Mouse (Mus musculus): ENCODE results near the gene Gm20521. TPM values are rescaled to one million over a fixed set of nuclear protein-coding genes. Genes with fewer than 3 reads are reported as not detected.

Gm20521 gene
- polyA plus RNA-seq, 1 experiment from 2014 or later = 0.14 TPM

DNA sequence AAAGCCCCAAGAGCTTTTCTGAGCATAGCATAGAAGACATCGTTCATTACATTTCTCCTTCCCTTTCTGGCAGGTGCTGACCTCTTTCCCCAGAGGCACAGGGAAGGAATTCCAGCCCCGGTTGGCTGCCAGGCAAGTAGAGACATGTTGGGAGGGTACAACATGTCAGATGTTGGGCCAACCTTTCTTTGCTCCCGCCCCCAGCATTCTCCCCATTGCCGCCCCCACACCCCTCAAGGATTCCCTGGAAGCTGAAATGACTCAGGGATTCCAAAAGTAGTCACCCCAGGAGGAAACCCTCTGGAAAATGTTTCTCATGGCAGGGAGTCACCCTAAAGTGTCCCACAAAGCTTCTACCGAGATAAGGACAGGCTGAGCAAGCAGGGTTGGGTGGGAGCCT is 46.6 kb downstream of the Gm20521 start:
- H3K4me2 ChIP-seq (ENCODE audit: low read length) = no peak overlapping the region
- no peak overlapping the region for H3K27ac ChIP-seq (ENCODE audit: low read depth, low read length)
- H3K9ac ChIP-seq (ENCODE audit: low read depth, low read length) = no peak overlapping the region
- no peaks in the 10 kb centered on the region for H3K27me3 ChIP-seq (replicated peaks; ENCODE audit: control insufficient read depth, insufficient read depth, low read length)
- WGBS = 71% methylated on average over 5 of the region's 5 CpGs
- no peaks in the 10 kb centered on the region for H3K9me3 ChIP-seq (ENCODE audit: control insufficient read depth, low read length)
- ATAC-seq = no peak
- peaks cover 24% of the 10 kb centered on the region for H3K4me1 ChIP-seq (ENCODE audit: control insufficient read depth, insufficient read depth, low read depth, low read length)
- no peak overlapping the region for H3K4me3 ChIP-seq (ENCODE audit: low read length)
- no peaks in the 10 kb centered on the region for H3K36me3 ChIP-seq (ENCODE audit: control insufficient read depth, insufficient read depth, low read length)

DNA sequence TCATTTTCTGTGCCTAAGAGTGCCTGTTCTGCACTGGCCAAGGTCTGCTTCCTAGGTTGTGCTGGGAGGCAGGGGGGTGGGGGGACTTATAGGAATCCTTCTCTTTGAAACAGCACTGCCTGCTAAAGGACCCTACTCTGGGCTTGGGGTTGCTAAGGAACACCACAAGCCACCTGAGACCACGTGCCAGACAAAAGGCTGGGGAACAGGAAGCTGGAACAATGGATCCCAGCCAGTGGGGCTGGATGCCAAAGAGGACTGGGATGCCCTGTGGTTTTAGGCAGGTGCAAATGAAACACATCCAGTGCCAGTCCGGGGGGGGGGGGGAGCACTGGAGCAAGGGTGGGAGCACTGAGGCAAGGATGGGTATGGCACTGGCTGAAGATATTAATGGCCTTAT is 47.2 kb downstream of the Gm20521 start:
- Histone ChIP-seq H3K36me3 (ENCODE audit: control insufficient read depth, insufficient read depth, low read length) (no peaks in the 10 kb centered on the region), H3K27me3 (replicated peaks; ENCODE audit: control insufficient read depth, insufficient read depth, low read length) (no peaks in the 10 kb centered on the region), H3K27ac (ENCODE audit: low read depth, low read length) (no peak overlapping the region), H3K9me3 (ENCODE audit: control insufficient read depth, low read length) (no peaks in the 10 kb centered on the region), H3K4me1 (ENCODE audit: control insufficient read depth, insufficient read depth, low read depth, low read length) (peaks cover 24% of the 10 kb centered on the region), H3K4me3 (ENCODE audit: low read length) (no peak overlapping the region), H3K9ac (ENCODE audit: low read depth, low read length) (no peak overlapping the region), H3K4me2 (ENCODE audit: low read length) (no peak overlapping the region)
- 26% methylated on average over 2 of the region's 2 CpGs for WGBS
- no peak for ATAC-seq

DNA sequence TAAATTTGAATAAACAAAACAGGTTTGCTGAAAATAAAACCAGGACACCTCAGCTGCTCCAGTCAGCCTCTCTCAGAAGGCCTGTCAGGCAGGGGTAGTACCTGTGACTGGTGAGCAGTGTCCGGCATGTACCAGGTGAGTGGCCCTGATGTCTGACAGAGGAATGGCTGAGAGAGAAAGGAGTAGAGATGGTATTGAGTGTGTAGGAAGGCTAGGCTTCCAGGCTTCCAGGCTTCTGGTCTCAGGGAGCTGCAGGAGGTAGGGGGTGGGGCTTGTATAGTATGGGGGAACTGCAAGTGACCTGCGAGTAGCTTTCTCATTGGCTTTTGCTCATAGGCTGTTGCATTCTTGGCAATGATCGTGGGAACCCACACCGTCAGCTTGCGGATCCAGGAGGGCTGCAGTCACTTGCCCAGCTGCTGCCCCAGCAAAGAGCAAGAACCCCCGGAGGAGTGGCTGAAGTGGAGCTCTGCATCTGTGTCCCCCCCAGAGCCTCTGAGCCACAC is 49.5 kb downstream of the Gm20521 start, which contains the start of gene Il25:
Gene Il25 (plus strand): TSS at position 51 of the 506 bp plus-strand sequence.
- ATAC-seq = 0 out of 2 replicates have a peak, but pooled peaks have one; percentile 18

DNA sequence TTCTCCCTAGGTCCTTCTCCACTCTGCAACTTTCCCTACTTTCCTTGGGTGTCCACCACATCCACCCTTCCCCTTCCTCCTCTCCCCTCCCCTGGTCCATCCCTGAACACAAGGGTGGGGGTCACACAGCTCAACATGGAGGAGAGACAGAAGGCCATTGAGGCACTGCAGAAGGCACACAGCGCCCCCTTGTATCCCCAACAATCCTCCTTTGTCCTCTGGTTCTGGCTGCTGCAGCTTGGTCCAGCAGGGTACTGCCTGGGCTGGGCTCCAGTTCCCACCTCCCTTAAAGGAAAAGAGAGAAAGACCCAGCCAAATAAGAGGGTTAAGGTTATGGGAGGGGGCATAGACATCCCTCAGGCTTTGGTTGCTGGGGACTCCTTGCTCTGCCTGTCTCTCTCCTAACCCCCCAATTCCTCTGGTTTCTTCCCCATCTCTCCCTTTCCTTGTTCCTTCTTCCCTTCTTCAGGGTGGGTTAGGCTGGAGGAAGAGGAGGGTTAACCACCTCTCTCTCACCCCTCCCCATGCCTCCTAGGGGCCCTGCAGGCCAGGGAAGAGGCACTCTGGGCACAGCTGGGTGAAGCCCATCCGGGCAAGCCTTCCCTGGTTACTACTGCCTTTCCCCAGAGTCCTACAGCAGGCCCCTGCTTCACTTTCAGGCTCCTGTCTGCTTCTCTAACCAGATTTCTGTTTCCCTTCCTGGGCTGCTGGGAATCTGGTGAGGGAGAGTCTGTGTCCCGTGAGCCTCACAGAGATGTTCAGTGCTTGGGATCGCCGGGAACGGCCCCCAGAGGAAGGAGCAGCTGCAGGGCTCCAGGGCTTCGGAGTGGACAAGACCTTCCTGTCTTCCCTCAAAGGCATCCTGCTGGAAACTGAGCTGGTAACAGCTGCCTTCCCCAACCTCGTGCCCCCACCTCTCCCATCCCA is 52.9 kb downstream of the Gm20521 start, which contains the start of gene Cmtm5:
Gene Cmtm5 (plus strand): TSS at position 358 of the 927 bp plus-strand sequence.
- Histone ChIP-seq H3K4me2 (ENCODE audit: low read length) (peak within 1 kb of the TSS; percentile 2; the same call in 1 of the 2 replicates), H3K27ac (ENCODE audit: low read depth, low read length) (peak within 1 kb of the TSS; percentile 63), H3K9me3 (ENCODE audit: control insufficient read depth, low read length) (no peaks in the 10 kb centered on the region), H3K9ac (ENCODE audit: low read depth, low read length) (peak within 1 kb of the TSS; percentile 8; the same call in 1 of the 2 replicates), H3K4me3 (ENCODE audit: low read length) (no peak within 1 kb of the TSS), H3K4me1 (ENCODE audit: control insufficient read depth, insufficient read depth, low read depth, low read length) (peaks cover 5% of the 10 kb centered on the region), H3K27me3 (replicated peaks; ENCODE audit: control insufficient read depth, insufficient read depth, low read length) (no peaks in the 10 kb centered on the region; the same call in 1 of the 2 replicates), H3K36me3 (ENCODE audit: control insufficient read depth, insufficient read depth, low read length) (no peaks in the 10 kb centered on the region)
- peak; percentile 90 for ATAC-seq
- WGBS = 24% methylated on average over 8 of the region's 8 CpGs

More for the DNA sequence above, 49.5 kb downstream of the Gm20521 start, which contains the start of gene Il25:
- Histone ChIP-seq H3K4me2 (ENCODE audit: low read length) (peak within 1 kb of the TSS; percentile 9; the same call in 1 of the 2 replicates), H3K27ac (ENCODE audit: low read depth, low read length) (no peak within 1 kb of the TSS), H3K36me3 (ENCODE audit: control insufficient read depth, insufficient read depth, low read length) (no peaks in the 10 kb centered on the region), H3K27me3 (replicated peaks; ENCODE audit: control insufficient read depth, insufficient read depth, low read length) (no peaks in the 10 kb centered on the region), H3K9ac (ENCODE audit: low read depth, low read length) (0 out of 2 replicates have a peak within 1 kb of the TSS, but pooled peaks have one; percentile 28), H3K4me1 (ENCODE audit: control insufficient read depth, insufficient read depth, low read depth, low read length) (peaks cover 10% of the 10 kb centered on the region), H3K9me3 (ENCODE audit: control insufficient read depth, low read length) (no peaks in the 10 kb centered on the region), H3K4me3 (ENCODE audit: low read length) (no peak within 1 kb of the TSS)
- 22% methylated on average over 6 of the region's 6 CpGs for WGBS

DNA sequence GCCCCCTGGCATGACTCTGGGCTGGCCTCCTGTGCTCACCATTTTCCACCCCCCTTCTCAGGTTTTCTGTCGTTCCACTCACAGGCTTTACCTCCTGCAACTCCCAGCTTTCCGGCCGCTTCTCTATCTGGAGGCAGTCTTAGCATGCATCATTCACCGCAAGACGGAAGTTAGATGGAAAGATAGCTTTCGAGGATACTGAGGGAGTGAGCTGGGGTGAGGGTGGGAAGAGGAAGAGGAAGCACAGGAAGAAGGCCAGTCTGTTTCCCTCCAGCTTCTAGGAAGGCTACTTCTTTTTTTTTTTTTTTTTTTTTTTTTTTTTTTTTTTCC is 53.6 kb downstream of the Gm20521 start:
- no peak overlapping the region for H3K4me3 ChIP-seq (ENCODE audit: low read length)
- no peak for ATAC-seq
- H3K9ac ChIP-seq (ENCODE audit: low read depth, low read length) = 0 out of 2 replicates have a peak overlapping the region, but pooled peaks have one; percentile 8
- peak overlapping the region; percentile 2; the same call in 1 of the 2 replicates for H3K4me2 ChIP-seq (ENCODE audit: low read length)
- H3K27me3 ChIP-seq (replicated peaks; ENCODE audit: control insufficient read depth, insufficient read depth, low read length) = no peaks in the 10 kb centered on the region; the same call in 1 of the 2 replicates
- whole genome bisulfite sequencing = 51% methylated on average over 6 of the region's 6 CpGs
- peaks cover 5% of the 10 kb centered on the region for H3K4me1 ChIP-seq (ENCODE audit: control insufficient read depth, insufficient read depth, low read depth, low read length)
- H3K9me3 ChIP-seq (ENCODE audit: control insufficient read depth, low read length) = no peaks in the 10 kb centered on the region
- peak overlapping the region; percentile 63; the same call in 1 of the 2 replicates for H3K27ac ChIP-seq (ENCODE audit: low read depth, low read length)
- H3K36me3 ChIP-seq (ENCODE audit: control insufficient read depth, insufficient read depth, low read length) = no peaks in the 10 kb centered on the region

DNA sequence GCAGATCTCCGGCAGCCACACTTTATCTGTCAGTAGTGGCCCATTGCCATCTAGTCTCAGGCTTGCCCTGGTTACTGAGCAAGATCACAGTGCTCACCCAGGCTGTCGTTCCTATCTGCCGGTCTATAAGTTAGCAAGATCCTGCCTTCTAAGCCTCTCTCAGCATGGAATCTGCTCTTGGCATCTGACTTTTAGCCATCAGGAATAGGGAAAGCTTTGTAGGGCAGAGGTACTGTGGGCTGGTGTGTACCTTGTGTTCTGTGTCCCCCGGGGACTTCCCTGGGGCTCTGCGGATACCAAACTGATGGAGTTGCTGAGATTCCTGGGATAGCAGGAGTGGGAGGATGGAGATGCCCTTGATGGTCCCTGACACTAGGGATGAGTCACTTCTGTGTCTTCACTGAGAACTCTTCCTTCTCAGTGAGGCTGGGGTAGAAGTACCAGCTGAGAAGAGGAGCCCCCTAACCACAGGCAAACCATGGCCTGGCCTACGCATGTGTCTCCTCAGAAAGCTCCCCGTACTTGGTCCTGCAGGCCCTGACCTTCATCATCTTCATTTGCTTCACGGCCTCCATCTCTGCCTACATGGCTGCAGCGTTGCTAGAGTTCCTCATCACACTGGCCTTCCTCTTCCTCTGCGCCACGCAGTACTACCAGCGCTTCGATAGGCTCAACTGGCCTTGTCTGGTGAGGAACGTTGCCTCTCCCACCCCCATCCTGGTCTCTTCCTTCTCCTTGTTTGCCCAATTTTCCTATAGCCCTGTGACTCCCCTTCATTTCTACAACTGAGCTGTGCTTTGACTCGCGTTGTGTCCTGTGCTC is 54.3 kb downstream of the Gm20521 start:
- no peak overlapping the region for H3K4me2 ChIP-seq (ENCODE audit: low read length)
- H3K4me3 ChIP-seq (ENCODE audit: low read length) = no peak overlapping the region
- 91% methylated on average over 16 of the region's 16 CpGs for WGBS
- H3K9ac ChIP-seq (ENCODE audit: low read depth, low read length) = no peak overlapping the region
- H3K9me3 ChIP-seq (ENCODE audit: control insufficient read depth, low read length) = no peaks in the 10 kb centered on the region
- no peak for ATAC-seq
- H3K27me3 ChIP-seq (replicated peaks; ENCODE audit: control insufficient read depth, insufficient read depth, low read length) = no peaks in the 10 kb centered on the region; the same call in 1 of the 2 replicates
- no peak overlapping the region for H3K27ac ChIP-seq (ENCODE audit: low read depth, low read length)
- no peaks in the 10 kb centered on the region for H3K36me3 ChIP-seq (ENCODE audit: control insufficient read depth, insufficient read depth, low read length)
- H3K4me1 ChIP-seq (ENCODE audit: control insufficient read depth, insufficient read depth, low read depth, low read length) = peaks cover 4% of the 10 kb centered on the region

DNA sequence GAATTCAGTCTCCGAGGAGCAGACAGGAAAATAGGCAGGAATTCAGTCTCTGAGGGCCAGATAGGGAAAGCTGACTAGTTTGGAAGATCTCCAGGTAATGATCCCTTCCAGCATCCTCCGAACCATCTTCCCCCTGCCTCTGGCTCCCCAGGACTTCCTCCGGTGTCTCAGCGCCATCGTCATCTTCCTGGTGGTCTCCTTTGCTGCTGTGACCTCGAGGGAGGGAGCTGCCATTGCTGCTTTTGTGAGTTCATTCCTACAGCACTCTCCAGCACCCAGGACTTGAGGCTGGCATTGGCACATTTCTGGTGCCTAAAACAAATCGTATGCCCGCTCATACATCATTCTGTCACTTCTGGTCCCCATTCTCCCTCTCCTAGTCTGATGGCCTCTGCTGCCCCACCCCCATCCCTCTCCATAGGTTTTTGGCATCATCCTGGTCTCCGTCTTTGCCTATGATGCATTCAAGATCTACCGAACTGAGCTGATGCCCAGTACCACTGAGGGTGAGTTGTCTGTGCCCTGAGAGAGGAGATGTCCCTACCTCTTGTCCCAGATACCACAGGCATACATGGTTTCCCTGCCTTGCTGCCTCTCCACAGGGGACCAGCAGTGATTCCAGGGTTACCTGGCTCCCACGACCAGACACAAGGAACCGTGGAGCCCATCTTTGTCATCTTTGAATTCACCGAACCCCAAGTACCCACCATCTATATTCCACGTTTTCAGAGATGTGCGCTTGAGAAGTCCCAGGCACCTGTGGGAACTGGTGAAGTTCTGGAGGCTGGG is 55.4 kb downstream of the Gm20521 start:
- Histone ChIP-seq H3K4me1 (ENCODE audit: control insufficient read depth, insufficient read depth, low read depth, low read length) (no peaks in the 10 kb centered on the region), H3K27me3 (replicated peaks; ENCODE audit: control insufficient read depth, insufficient read depth, low read length) (no peaks in the 10 kb centered on the region; the same call in 1 of the 2 replicates), H3K4me3 (ENCODE audit: low read length) (no peak overlapping the region), H3K9me3 (ENCODE audit: control insufficient read depth, low read length) (no peaks in the 10 kb centered on the region), H3K36me3 (ENCODE audit: control insufficient read depth, insufficient read depth, low read length) (no peaks in the 10 kb centered on the region), H3K4me2 (ENCODE audit: low read length) (no peak overlapping the region), H3K9ac (ENCODE audit: low read depth, low read length) (no peak overlapping the region), H3K27ac (ENCODE audit: low read depth, low read length) (no peak overlapping the region)
- ATAC-seq = no peak
- 70% methylated on average over 15 of the region's 15 CpGs for WGBS

DNA sequence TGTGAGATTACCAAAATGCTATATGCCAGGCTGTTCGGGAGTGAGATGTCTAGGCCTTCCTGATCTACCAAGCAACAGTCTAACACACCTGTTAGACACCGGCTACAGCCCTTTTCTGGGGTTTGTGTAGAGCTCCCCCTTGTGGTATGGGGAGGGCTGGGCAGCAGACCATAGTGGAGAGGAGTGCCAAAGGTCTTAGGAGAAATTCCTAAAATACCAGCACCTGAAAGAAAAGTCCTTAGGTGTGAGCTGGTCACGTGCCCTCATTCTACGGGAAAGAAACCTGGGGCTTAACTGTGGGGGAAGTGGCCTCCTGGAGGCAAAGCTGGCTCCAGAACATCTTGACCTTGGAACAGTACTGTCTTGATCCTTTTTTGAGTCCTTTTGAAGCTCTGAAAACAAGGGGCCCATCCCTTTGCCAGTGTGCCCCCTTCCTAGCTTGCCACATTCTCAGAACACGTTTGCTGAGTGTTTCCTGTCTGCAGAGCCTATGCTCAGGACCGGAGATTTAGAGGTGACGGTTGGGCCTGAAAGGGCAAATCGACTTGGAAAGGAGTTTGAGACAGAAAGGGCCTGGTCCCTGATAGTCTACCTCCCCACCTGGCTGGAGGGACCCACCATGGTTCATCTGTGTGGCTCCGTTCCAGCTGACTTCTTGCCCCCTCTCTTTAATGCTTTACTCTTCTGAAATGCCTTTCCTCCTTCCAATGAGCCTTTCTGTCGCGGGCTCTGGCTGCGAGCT is 56.4 kb downstream of the Gm20521 start:
- 54% methylated on average over 12 of the region's 12 CpGs for WGBS

More for the DNA sequence above, 56.4 kb downstream of the Gm20521 start:
- ATAC-seq = no peak
- Histone ChIP-seq H3K4me2 (ENCODE audit: low read length) (no peak overlapping the region), H3K9ac (ENCODE audit: low read depth, low read length) (no peak overlapping the region), H3K27me3 (replicated peaks; ENCODE audit: control insufficient read depth, insufficient read depth, low read length) (no peaks in the 10 kb centered on the region; the same call in 1 of the 2 replicates), H3K36me3 (ENCODE audit: control insufficient read depth, insufficient read depth, low read length) (no peaks in the 10 kb centered on the region), H3K27ac (ENCODE audit: low read depth, low read length) (no peak overlapping the region), H3K4me1 (ENCODE audit: control insufficient read depth, insufficient read depth, low read depth, low read length) (no peaks in the 10 kb centered on the region), H3K9me3 (ENCODE audit: control insufficient read depth, low read length) (no peaks in the 10 kb centered on the region), H3K4me3 (ENCODE audit: low read length) (no peak overlapping the region)

All from hindbrain, embryonic 16.5 days (tissue).